Mouse (Mus musculus): ENCODE measurements around the gene Snx11. TPM values are rescaled to one million over a fixed set of nuclear protein-coding genes. Genes with fewer than 3 reads are reported as not detected.

Snx11 gene
- total RNA-seq, 2 experiments from 2014 or later, result 14.6 to 15.1 TPM

- intact Hi-C loops (cut with DNase I), result no loop called here
- no peak for DNase-seq
These were observed 51.5 kb downstream of the Snx11 start for GRCm38 (mm10) chr11:96725833-96726232.

GRCm38 (mm10) chr11:96718609-96719008 lies 58.8 kb downstream of the Snx11 start:
- intact Hi-C loops (cut with DNase I), result no loop called here
- DNase-seq, result no peak

Other genes with a start within 250 kb of the Snx11 start
- gene Cbx1, start 11.6 kb upstream of the Snx11 start, total RNA-seq (2021), result 10 to 100 TPM; 46.2 to 59.2 TPM
- 100 to 1,000 TPM; 302 to 348 TPM for gene Nfe2l1, start 52.4 kb upstream of the Snx11 start, total RNA-seq (2021)
- 10 to 100 TPM; 43.8 to 50.3 TPM for gene Copz2, start 72.3 kb upstream of the Snx11 start, total RNA-seq (2021)
- 10 to 100 TPM; 28.0 to 30.8 TPM for gene Cdk5rap3, start 138.9 kb upstream of the Snx11 start, total RNA-seq (2021)
- under 1 TPM; 0.47 to 0.74 TPM for gene Prr15l, start 150.5 kb upstream of the Snx11 start, total RNA-seq (2021)
- gene Pnpo, start 166.4 kb upstream of the Snx11 start, total RNA-seq (2021), result 10 to 100 TPM; 11.8 to 12.8 TPM
- 10 to 100 TPM; 15.0 to 16.1 TPM for gene Sp2, start 205.4 kb upstream of the Snx11 start, total RNA-seq (2021)
- under 1 TPM; 0.12 to 0.15 TPM for gene Sp6, start 235.8 kb upstream of the Snx11 start, total RNA-seq (2021)